Mouse (Mus musculus) lung, postnatal 36 days (tissue): ENCODE results near the gene Crebl2.

Source experiments
- DNase-seq: peaks from one replicate; pipeline ENCODE4 v3.0.0; 2022; ENCODE audit warnings: mixed read lengths

The Crebl2 gene

GRCm38 (mm10) chr6:134822844-134823243 lies 7.1 kb upstream of the Crebl2 start:
- DNase-seq = peak; percentile 43

- no peak for DNase-seq
Observed at GRCm38 (mm10) chr6:134830776-134831175, 822 bp downstream of the Crebl2 start.

GRCm38 (mm10) chr6:134834585-134835251 lies 4.8 kb downstream of the Crebl2 start:
- no peak for DNase-seq

GRCm38 (mm10) chr6:134838111-134838510 lies 8.2 kb downstream of the Crebl2 start:
- DNase-seq = no peak

GRCm38 (mm10) chr6:134840346-134840745 lies 10.4 kb downstream of the Crebl2 start:
- DNase-seq = no peak

GRCm38 (mm10) chr6:134845726-134846125 lies 15.8 kb downstream of the Crebl2 start:
- DNase-seq = no peak

GRCm38 (mm10) chr6:134846308-134846707 lies 16.4 kb downstream of the Crebl2 start:
- DNase-seq = no peak

- no peak for DNase-seq
Observed at GRCm38 (mm10) chr6:134847550-134847949, 17.6 kb downstream of the Crebl2 start.

GRCm38 (mm10) chr6:134848197-134848890 lies 18.4 kb downstream of the Crebl2 start:
- peak; percentile 64 for DNase-seq

- DNase-seq = no peak
Observed at GRCm38 (mm10) chr6:134849461-134849860, 19.5 kb downstream of the Crebl2 start.

GRCm38 (mm10) chr6:134849985-134850384 lies 20.0 kb downstream of the Crebl2 start:
- no peak for DNase-seq

- DNase-seq = no peak
Observed at GRCm38 (mm10) chr6:134854782-134855181, 24.8 kb downstream of the Crebl2 start.

GRCm38 (mm10) chr6:134855926-134856325 lies 26.0 kb downstream of the Crebl2 start:
- DNase-seq = no peak

- no peak for DNase-seq
Observed at GRCm38 (mm10) chr6:134859021-134859420, 29.1 kb downstream of the Crebl2 start.

GRCm38 (mm10) chr6:134860275-134860674 lies 30.3 kb downstream of the Crebl2 start:
- DNase-seq = no peak

- no peak for DNase-seq
Observed at GRCm38 (mm10) chr6:134861386-134861785, 31.4 kb downstream of the Crebl2 start.

GRCm38 (mm10) chr6:134862671-134863104 lies 32.7 kb downstream of the Crebl2 start:
- DNase-seq = no peak

- DNase-seq = peak; percentile 96
Observed at GRCm38 (mm10) chr6:134863146-134863545, 33.2 kb downstream of the Crebl2 start.

GRCm38 (mm10) chr6:134866113-134866512 lies 36.2 kb downstream of the Crebl2 start:
- DNase-seq = no peak

- DNase-seq = no peak
Observed at GRCm38 (mm10) chr6:134867325-134867724, 37.4 kb downstream of the Crebl2 start.

- no peak for DNase-seq
Observed at GRCm38 (mm10) chr6:134870209-134870742, 40.3 kb downstream of the Crebl2 start.

GRCm38 (mm10) chr6:134870887-134871286 lies 40.9 kb downstream of the Crebl2 start:
- DNase-seq = no peak

- DNase-seq = no peak
Observed at GRCm38 (mm10) chr6:134872236-134872635, 42.3 kb downstream of the Crebl2 start.

- peak; percentile 20 for DNase-seq
Observed at GRCm38 (mm10) chr6:134873018-134873417, 43.1 kb downstream of the Crebl2 start.
